ENCODE assay signal across 24 mouse cellular contexts in the genomic region with DNA sequence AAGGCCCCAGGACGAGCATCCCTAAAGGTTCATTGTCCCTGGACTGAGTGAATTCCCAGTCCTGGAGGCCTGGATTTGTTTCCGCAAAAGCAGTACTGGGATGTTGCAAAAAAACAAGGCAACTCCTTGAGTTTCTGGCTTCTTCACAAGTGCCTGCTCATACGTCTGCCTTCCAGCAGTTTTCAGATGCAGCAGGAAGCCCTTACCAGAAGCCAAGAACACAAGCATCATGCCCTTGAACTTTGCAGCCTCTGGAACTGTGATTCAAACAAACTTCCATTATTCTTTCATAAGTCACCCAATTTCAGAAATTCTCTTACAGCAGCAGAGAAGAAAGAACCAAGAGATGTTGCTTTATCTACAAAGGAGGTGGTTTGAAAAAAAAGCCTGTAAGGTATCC.
"Had no signal": no experiment of that assay in that cellular context is flagged by ENCODE, and none has a peak within 500 bp of the region (broad histone marks: within the 10 kb centered on the region; RNA-seq: fewer than 3 reads in every experiment).

No protein-coding gene starts in this region.

- H3K36me3 ChIP-seq: kidney, embryonic 15.5 days; limb, embryonic 12.5 days; limb, embryonic 15.5 days; midbrain, embryonic 12.5 days; neural tube, embryonic 13.5 days had no signal

- H3K9me3 ChIP-seq: kidney, embryonic 15.5 days; limb, embryonic 12.5 days; limb, embryonic 15.5 days; midbrain, embryonic 12.5 days; neural tube, embryonic 13.5 days had no signal

- DNase-seq: kidney, adult 8-10 months; kidney, postnatal 10 days; kidney, postnatal 36 days; layer of hippocampus, postnatal 36 days; left cerebral cortex, postnatal 4 days; liver, postnatal 0 days; lung, embryonic 14.5 days; right cerebral cortex, adult 18-20 months; right cerebral cortex, postnatal 25 days; thymus, adult 18-20 months; thymus, postnatal 36 days had no signal

- ATAC-seq: liver, postnatal 0 days; lung, postnatal 0 days; midbrain, embryonic 16.5 days had no signal

- H3K9ac ChIP-seq: kidney, embryonic 15.5 days; limb, embryonic 12.5 days; limb, embryonic 15.5 days; liver, embryonic 14.5 days; liver, postnatal 0 days; lung, embryonic 14.5 days; midbrain, embryonic 12.5 days; neural tube, embryonic 13.5 days had no signal

- H3K27me3 ChIP-seq: kidney, embryonic 15.5 days; limb, embryonic 12.5 days; limb, embryonic 15.5 days; midbrain, embryonic 12.5 days; neural tube, embryonic 13.5 days had no signal

- H3K4me1 ChIP-seq: kidney, embryonic 15.5 days; limb, embryonic 12.5 days; limb, embryonic 15.5 days; neural tube, embryonic 13.5 days had no signal

- H3K27ac ChIP-seq: kidney, embryonic 15.5 days; left cerebral cortex, adult 2 months; limb, embryonic 12.5 days; limb, embryonic 15.5 days; liver, embryonic 14.5 days; macrophage; midbrain, embryonic 12.5 days; neural tube, embryonic 13.5 days; stomach, postnatal 0 days had no signal

- H3K4me2 ChIP-seq: kidney, embryonic 15.5 days; limb, embryonic 12.5 days; limb, embryonic 15.5 days; liver, embryonic 11.5 days; lung, embryonic 14.5 days; midbrain, embryonic 12.5 days; neural tube, embryonic 13.5 days had no signal

- H3K4me3 ChIP-seq: kidney, embryonic 15.5 days; left cerebral cortex, adult 2 months; limb, embryonic 12.5 days; limb, embryonic 15.5 days; midbrain, embryonic 12.5 days; myocyte; neural tube, embryonic 13.5 days had no signal
